Mouse (Mus musculus) c-Kit-negative CD71-positive TER-119-positive erythroid progenitor cells, embryonic 14.5 days (primary cell): ENCODE results near the gene Alg3.
A peak's percentile ranks its signal among the peaks of the same experiment; 100 is the strongest.

Experiments
- DNase-seq: peaks from one replicate; pipeline ENCODE4 v3.0.0-alpha.2; 2013; ENCODE audit warnings: low read depth, low spot score

The Alg3 gene

GRCm38 (mm10) chr16:20610501-20611356 is 806 bp downstream of the Alg3 start:
- DNase-seq = peak; percentile 67

- DNase-seq = no peak
These were observed 6.8 kb downstream of the Alg3 start for GRCm38 (mm10) chr16:20604705-20605104.

GRCm38 (mm10) chr16:20600511-20600910 is 11.0 kb downstream of the Alg3 start:
- DNase-seq = no peak

- no peak for DNase-seq
These were observed 14.7 kb downstream of the Alg3 start for GRCm38 (mm10) chr16:20596687-20597441.

- DNase-seq = no peak
These were observed 15.8 kb downstream of the Alg3 start for GRCm38 (mm10) chr16:20595737-20596136.

- no peak for DNase-seq
These were observed 16.4 kb downstream of the Alg3 start for GRCm38 (mm10) chr16:20595060-20595673.

GRCm38 (mm10) chr16:20591076-20591705 is 20.3 kb downstream of the Alg3 start:
- DNase-seq = no peak

GRCm38 (mm10) chr16:20590680-20591038 is 20.9 kb downstream of the Alg3 start:
- no peak for DNase-seq

- DNase-seq = no peak
These were observed 21.4 kb downstream of the Alg3 start for GRCm38 (mm10) chr16:20589939-20590679.

GRCm38 (mm10) chr16:20589366-20589938 is 22.1 kb downstream of the Alg3 start, which contains the start of gene Vwa5b2:
Gene Vwa5b2 (plus strand): TSS chr16:20589471.
- no peak for DNase-seq

- no peak for DNase-seq
These were observed 46.5 kb downstream of the Alg3 start for GRCm38 (mm10) chr16:20565075-20565474.

- no peak for DNase-seq
These were observed 54.2 kb downstream of the Alg3 start for GRCm38 (mm10) chr16:20557381-20557780.
